Comparison of ENCODE assay signal across 8 mouse cellular contexts in the genomic region with DNA sequence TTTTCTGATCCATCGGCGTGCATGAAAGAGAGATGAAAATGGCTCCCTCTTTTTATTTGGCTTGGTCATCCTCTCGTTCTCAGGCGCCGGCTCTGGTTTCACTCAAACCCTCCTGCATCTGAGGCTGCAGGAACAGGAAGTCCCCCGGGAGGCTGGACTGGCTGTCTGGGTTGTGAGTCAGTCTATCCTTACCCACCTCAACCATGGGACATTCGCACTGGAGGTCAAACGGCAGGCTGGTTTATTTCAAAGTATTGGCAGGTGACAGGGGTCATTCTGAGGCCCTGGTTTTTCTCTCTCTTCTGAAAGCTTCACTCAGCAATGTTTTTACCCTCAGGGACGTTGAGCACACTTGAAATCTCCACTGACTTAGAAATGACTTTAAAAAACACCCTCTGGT.
DNase-seq lines count a peak whose midpoint lies in the region; ATAC-seq lines count a peak whose summit lies in the region.
"Had no signal": no experiment of that assay in that cellular context is flagged by ENCODE, and none has a peak within 500 bp of the region (broad histone marks: within the 10 kb centered on the region; RNA-seq: fewer than 3 reads in every experiment).

No protein-coding gene starts in this region.

- no peak overlapping the region for H3K4me3 ChIP-seq in intestine, embryonic 16.5 days (ENCODE audit: low read length)
- H3K4me3 ChIP-seq in midbrain, embryonic 16.5 days (ENCODE audit: low read depth, low read length) = no peak overlapping the region
- H3K4me3 ChIP-seq: layer of hippocampus, adult 2 months had no signal

- 0 out of 2 replicates have a peak, but pooled peaks have one; percentile 43 for ATAC-seq in intestine, embryonic 16.5 days
- no peak for ATAC-seq in midbrain, embryonic 16.5 days

- no peaks in the 10 kb centered on the region for H3K27me3 ChIP-seq in intestine, embryonic 16.5 days (replicated peaks; ENCODE audit: control insufficient read depth, insufficient read depth, low read length)
- H3K27me3 ChIP-seq in midbrain, embryonic 16.5 days (ENCODE audit: control insufficient read depth, insufficient read depth, low read depth, low read length) = no peaks in the 10 kb centered on the region

- H3K9me3 ChIP-seq in intestine, embryonic 16.5 days (ENCODE audit: control insufficient read depth, low read length) = no peaks in the 10 kb centered on the region
- no peaks in the 10 kb centered on the region for H3K9me3 ChIP-seq in midbrain, embryonic 16.5 days (replicated peaks; ENCODE audit: control insufficient read depth, low read length, poor library complexity, severe bottlenecking)

- H3K4me1 ChIP-seq in intestine, embryonic 16.5 days (ENCODE audit: control insufficient read depth, insufficient read depth, low read length) = peaks cover 7% of the 10 kb centered on the region
- H3K4me1 ChIP-seq in midbrain, embryonic 16.5 days (ENCODE audit: control insufficient read depth, insufficient read depth, low read length) = no peaks in the 10 kb centered on the region

- no peak overlapping the region for H3K4me2 ChIP-seq in intestine, embryonic 16.5 days (ENCODE audit: low read depth, low read length)
- H3K4me2 ChIP-seq in midbrain, embryonic 16.5 days (ENCODE audit: low read length) = no peak overlapping the region

- no peak overlapping the region for H3K9ac ChIP-seq in intestine, embryonic 16.5 days (ENCODE audit: low read depth, low read length)
- no peak overlapping the region for H3K9ac ChIP-seq in midbrain, embryonic 16.5 days (ENCODE audit: low read depth, low read length)

- WGBS in intestine, embryonic 16.5 days = 34% methylated on average over 9 of the region's 9 CpGs
- WGBS in midbrain, embryonic 16.5 days = 71% methylated on average over 9 of the region's 9 CpGs

- H3K36me3 ChIP-seq in intestine, embryonic 16.5 days (ENCODE audit: control insufficient read depth, insufficient read depth, low read length) = no peaks in the 10 kb centered on the region
- H3K36me3 ChIP-seq in midbrain, embryonic 16.5 days (ENCODE audit: control insufficient read depth, insufficient read depth, low read length) = no peaks in the 10 kb centered on the region

- DNase-seq in urinary bladder, postnatal 14 days (ENCODE audit: low spot score) = peak; percentile 56
- no peak for DNase-seq in urinary bladder, adult 2 months (ENCODE audit: low spot score)
- peak; percentile 56 for DNase-seq in gastrocnemius, postnatal 25 days
- no peak for DNase-seq in right cerebral cortex, postnatal 10 days (ENCODE audit: low spot score in 2 of 2)
- DNase-seq in urinary bladder, postnatal 10 days (ENCODE audit: low spot score) = no peak

- H3K27ac ChIP-seq in intestine, embryonic 16.5 days (ENCODE audit: low read length) = no peak overlapping the region; the same call in 1 of the 2 replicates
- no peak overlapping the region for H3K27ac ChIP-seq in midbrain, embryonic 16.5 days (ENCODE audit: low read length)
- H3K27ac ChIP-seq: layer of hippocampus, adult 2 months had no signal

Comparison
In these comparisons a context has a peak if more than half of its experiments do, and no peak if none do; other contexts are left out.
1. DNase-seq: peak in urinary bladder, postnatal 14 days (single experiment) and gastrocnemius, postnatal 25 days (single experiment); none in urinary bladder, adult 2 months (single experiment), right cerebral cortex, postnatal 10 days (0 of 2) and urinary bladder, postnatal 10 days (single experiment).